Mouse (Mus musculus): ENCODE data around the gene Zfp282. TPM values are rescaled to one million over a fixed set of nuclear protein-coding genes. Genes with fewer than 3 reads are reported as not detected.

Gene Zfp282
- polyA plus RNA-seq, 1 experiment from 2014 or later = 11.2 TPM

DNA sequence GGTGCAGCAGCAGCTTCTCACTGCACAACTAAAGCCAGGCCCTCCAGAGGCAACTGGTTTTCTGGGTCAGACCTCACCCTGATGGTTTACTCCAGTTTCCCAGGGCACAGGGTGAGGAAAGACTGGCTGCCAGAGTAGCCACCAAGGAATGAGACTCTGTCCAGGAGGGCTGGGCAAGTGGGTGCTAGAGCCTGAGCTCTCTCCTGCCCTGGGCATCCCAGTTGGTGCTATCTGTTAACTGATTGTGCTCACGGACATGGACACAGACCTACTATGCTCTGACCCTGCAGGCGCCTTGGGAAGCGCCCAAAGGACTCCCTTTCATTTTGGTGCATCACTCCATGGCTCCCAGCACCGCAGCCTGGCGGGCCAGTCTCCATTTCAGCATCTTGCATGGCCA lies 29.3 kb downstream of the Zfp282 start:
- Histone ChIP-seq H3K9me3 (peaks cover 9% of the 10 kb centered on the region; the same call in 1 of the 2 replicates), H3K27ac (no peak overlapping the region), H3K27me3 (ENCODE audit: insufficient read depth, poor library complexity, severe bottlenecking) (peaks cover 51% of the 10 kb centered on the region), H3K36me3 (peaks cover 58% of the 10 kb centered on the region), H3K4me1 (0 out of 2 replicates have a peak, but pooled peaks cover 6% of the 10 kb centered on the region), H3K4me3 (no peak overlapping the region)
- 93% methylated on average over 5 of the region's 5 CpGs for WGBS
- DNase-seq (ENCODE audit: low spot score) = no peak

DNA sequence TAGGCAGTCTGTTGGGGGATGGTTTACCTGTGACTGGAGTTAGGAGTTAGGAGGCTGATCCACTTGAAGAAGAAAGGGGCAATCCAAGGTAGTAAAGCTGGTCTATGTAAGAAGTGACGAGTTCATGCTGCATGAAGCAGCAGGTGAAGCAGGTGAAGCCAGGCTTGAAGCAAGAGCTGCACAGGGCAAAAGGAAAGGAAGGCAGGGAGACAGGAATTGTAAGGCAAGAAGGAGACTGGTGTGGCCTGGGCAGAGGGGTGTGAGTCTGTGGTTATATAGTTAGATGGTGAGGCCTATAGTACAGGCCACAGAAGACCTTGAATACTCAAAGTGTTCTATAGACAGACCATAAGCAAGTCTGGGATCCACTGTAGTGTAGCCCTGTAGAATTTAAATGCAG lies 32.0 kb downstream of the Zfp282 start:
- H3K4me3 ChIP-seq = no peak overlapping the region
- peaks cover 28% of the 10 kb centered on the region for H3K27me3 ChIP-seq (ENCODE audit: insufficient read depth, poor library complexity, severe bottlenecking)
- no peak for DNase-seq (ENCODE audit: low spot score)
- 83% methylated on average over 1 of the region's 1 CpGs for WGBS
- 0 out of 2 replicates have a peak, but pooled peaks cover 6% of the 10 kb centered on the region for H3K4me1 ChIP-seq
- H3K36me3 ChIP-seq = peaks cover 33% of the 10 kb centered on the region
- peaks cover 9% of the 10 kb centered on the region; the same call in 1 of the 2 replicates for H3K9me3 ChIP-seq
- no peak overlapping the region for H3K27ac ChIP-seq

DNA sequence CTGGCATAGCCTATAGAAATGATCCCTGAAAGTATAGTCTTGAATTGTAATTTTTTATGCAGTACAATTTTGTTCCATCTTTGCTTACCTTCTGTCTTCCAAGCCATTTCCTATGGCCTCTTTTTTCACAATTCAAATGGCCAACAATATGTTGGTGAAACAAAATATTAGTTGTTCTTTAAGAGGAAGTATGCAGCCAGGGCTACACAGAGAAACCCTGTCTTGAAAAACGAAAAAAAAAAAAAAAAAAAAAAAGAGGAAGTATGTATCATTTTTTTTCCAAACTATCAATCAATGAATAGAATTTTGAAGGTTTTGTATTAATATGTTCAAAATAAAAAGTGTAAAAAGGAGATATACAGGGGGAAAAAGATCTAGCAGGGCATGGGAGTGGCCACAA lies 34.6 kb downstream of the Zfp282 start:
- Histone ChIP-seq H3K27ac (no peak overlapping the region), H3K27me3 (ENCODE audit: insufficient read depth, poor library complexity, severe bottlenecking) (peaks cover 1% of the 10 kb centered on the region; the same call in 1 of the 2 replicates), H3K4me1 (no peaks in the 10 kb centered on the region), H3K36me3 (peaks cover 7% of the 10 kb centered on the region; the same call in 1 of the 2 replicates), H3K9me3 (no peaks in the 10 kb centered on the region), H3K4me3 (no peak overlapping the region)
- no peak for DNase-seq (ENCODE audit: low spot score)
- 39% methylated on average over 1 of the region's 1 CpGs for WGBS

DNA sequence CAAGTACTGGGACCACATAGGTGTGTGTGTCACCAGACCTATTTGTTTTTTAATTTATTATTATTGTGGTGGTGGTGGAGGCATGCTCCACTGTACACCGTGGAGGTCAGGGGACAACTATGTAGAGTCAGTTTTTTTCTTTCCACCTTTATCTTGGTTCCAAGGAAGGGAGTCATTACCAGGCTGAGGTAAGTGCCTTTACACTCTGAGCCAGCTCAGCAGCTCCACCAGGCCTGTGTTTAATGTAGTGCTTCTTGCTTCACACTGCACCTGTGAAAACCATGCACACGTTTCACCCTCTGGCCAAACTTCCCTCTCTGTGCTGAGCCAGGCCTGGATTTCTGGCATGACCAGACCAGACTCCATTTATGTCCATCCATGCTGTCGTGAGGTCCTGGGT lies 36.0 kb downstream of the Zfp282 start:
- DNase-seq (ENCODE audit: low spot score) = no peak
- Histone ChIP-seq H3K27ac (no peak overlapping the region), H3K4me3 (no peak overlapping the region), H3K36me3 (no peaks in the 10 kb centered on the region), H3K9me3 (no peaks in the 10 kb centered on the region), H3K27me3 (ENCODE audit: insufficient read depth, poor library complexity, severe bottlenecking) (no peaks in the 10 kb centered on the region), H3K4me1 (no peaks in the 10 kb centered on the region)
- WGBS = 48% methylated on average over 3 of the region's 3 CpGs

DNA sequence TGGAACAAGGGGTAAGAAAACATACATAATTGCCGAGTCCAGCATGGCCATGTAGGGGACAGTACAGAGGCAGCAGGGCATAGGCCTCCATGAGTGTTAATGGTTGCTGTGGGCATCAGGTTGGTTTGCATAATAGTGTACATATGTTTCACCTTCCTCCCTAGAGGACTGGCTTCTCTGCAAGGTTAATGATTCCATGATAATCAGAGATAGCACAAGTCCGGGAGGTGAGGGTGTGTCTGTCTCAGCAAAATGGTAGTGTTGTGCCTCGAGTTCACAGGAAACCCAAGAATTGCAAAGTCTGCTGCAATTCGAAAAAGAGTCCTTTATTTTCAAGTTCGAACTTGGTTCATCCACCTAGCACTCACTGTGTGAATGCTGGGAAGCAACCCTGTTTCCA lies 40.0 kb downstream of the Zfp282 start:
- no peak overlapping the region for H3K27ac ChIP-seq
- no peaks in the 10 kb centered on the region for H3K9me3 ChIP-seq
- H3K4me3 ChIP-seq = no peak overlapping the region
- H3K36me3 ChIP-seq = no peaks in the 10 kb centered on the region
- no peaks in the 10 kb centered on the region for H3K27me3 ChIP-seq (ENCODE audit: insufficient read depth, poor library complexity, severe bottlenecking)
- no peak for DNase-seq (ENCODE audit: low spot score)
- 69% methylated on average over 5 of the region's 5 CpGs for WGBS
- peaks cover 9% of the 10 kb centered on the region for H3K4me1 ChIP-seq

DNA sequence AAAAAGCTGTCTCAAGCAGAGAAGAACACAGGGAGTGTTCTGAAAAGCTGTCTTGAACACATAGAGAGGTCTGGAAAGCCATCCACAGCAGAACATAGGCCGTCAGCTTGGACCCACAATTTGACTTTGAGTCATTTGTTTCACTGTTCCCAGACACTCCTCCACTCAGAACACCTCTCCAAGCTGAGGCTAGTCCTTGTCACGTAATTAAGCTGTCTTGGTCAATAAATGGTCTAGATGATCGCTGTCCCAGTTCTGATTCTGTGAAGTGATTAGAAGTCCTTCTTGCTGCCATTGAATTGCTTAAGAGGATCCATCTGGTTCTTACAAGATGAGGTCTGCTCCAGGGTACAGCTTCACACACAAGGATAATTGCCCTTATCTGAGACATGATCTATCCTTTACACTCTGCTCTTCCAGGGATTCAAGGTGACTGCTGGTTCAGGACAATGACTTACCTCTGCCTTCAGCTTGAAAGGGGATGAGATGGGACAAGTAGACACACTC lies 41.8 kb downstream of the Zfp282 start:
- Histone ChIP-seq H3K27ac (no peak overlapping the region), H3K4me1 (peaks cover 9% of the 10 kb centered on the region), H3K4me3 (no peak overlapping the region), H3K36me3 (no peaks in the 10 kb centered on the region), H3K27me3 (ENCODE audit: insufficient read depth, poor library complexity, severe bottlenecking) (no peaks in the 10 kb centered on the region), H3K9me3 (no peaks in the 10 kb centered on the region)
- 78% methylated on average over 3 of the region's 3 CpGs for WGBS
- no peak for DNase-seq (ENCODE audit: low spot score)

DNA sequence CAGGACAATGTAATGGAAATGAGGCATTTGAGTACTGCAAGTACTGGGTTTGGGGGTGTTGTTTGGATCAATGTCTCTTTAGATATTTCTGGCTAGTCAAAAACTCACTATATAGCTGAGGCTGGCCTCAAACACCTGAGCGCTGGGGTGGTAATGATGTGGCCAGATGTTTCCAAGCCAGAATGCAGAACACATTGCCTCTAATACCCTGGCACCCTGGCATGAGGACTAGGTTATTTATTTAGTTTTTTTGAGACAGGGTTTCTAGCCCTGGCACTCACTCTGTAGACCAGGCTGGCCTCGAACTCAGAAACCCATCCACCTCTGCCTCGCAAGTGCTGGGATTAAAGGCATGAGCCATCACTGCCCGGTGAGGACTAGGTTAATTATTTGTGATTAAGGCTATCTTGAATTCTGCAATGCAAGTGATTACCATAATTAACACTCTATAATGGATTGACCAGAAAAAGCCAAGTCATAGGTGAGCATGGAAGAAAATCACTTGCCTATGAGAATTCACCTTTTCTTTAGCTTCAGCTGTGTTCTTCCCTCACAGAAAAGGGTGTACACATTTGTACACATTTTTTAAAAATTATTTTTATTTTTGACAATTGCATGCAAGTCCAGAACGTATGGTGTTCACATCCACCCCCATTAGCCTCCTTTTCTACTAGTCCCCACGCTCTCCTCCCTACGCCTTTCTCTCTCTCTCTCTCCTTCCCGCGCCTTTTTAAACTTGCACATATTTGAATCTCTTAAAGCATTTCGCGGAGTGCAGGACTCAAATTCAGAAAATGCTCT lies 42.8 kb downstream of the Zfp282 start:
- WGBS = 29% methylated on average over 11 of the region's 11 CpGs
- no peaks in the 10 kb centered on the region for H3K9me3 ChIP-seq
- H3K36me3 ChIP-seq = no peaks in the 10 kb centered on the region
- H3K27ac ChIP-seq = peak overlapping the region; percentile 95
- no peak for DNase-seq (ENCODE audit: low spot score)
- H3K4me1 ChIP-seq = peaks cover 9% of the 10 kb centered on the region
- peak overlapping the region; percentile 79 for H3K4me3 ChIP-seq
- H3K27me3 ChIP-seq (ENCODE audit: insufficient read depth, poor library complexity, severe bottlenecking) = no peaks in the 10 kb centered on the region

DNA sequence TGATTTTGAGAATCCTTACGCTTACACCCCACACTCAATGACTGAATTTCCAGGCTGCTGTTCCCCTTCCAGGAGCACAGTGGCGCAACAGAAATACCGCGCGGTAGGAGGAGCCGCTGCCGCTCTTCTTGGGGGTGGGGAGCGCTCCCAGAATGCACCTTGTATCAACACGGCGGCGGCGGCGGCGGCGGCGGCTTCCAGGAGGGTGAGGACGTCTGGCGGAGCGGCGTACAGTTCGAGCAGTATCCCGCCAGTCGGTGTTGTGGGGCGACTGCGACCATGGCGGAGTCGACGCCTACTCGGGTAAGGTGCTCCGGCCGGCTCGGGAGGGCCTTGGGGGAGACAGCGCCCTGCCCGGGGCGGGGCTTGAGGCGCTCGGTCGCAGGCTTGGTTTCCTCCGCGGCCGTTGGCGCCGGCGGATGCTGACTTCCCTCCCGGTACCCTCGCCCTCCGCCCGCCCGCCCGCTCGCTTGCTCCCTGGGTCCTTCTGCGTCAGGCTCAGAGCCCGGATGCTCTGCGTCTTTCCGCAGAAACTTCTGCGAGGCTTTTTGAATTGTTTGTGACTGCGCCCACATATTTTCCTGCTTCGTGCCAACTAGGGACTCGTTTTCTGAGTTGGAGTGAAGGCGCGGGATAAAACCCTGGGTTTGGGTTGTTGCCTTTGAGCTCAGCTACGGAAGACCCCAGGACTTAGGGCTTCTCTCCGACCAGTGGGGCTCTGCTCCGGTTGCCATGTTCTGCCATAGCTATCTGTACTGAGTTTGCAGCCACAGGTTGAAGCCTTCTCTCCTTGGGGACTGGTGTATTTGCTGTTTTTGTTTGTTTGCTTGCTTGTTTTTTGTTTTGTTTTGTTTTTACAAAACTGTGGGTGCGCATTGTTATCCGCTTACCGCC lies 43.7 kb downstream of the Zfp282 start, which contains the start of gene Zfp212:
Gene Zfp212, plus strand, starts transcription at position 30 of the 894 bp plus-strand sequence.
- H3K9me3 ChIP-seq = no peaks in the 10 kb centered on the region
- H3K27ac ChIP-seq = peak within 1 kb of the TSS; percentile 95
- peak; percentile 96 for DNase-seq (ENCODE audit: low spot score)
- peak within 1 kb of the TSS; percentile 79 for H3K4me3 ChIP-seq
- 1% methylated on average over 67 of the region's 67 CpGs for WGBS
- no peaks in the 10 kb centered on the region for H3K36me3 ChIP-seq
- H3K4me1 ChIP-seq = peaks cover 9% of the 10 kb centered on the region
- no peaks in the 10 kb centered on the region for H3K27me3 ChIP-seq (ENCODE audit: insufficient read depth, poor library complexity, severe bottlenecking)

DNA sequence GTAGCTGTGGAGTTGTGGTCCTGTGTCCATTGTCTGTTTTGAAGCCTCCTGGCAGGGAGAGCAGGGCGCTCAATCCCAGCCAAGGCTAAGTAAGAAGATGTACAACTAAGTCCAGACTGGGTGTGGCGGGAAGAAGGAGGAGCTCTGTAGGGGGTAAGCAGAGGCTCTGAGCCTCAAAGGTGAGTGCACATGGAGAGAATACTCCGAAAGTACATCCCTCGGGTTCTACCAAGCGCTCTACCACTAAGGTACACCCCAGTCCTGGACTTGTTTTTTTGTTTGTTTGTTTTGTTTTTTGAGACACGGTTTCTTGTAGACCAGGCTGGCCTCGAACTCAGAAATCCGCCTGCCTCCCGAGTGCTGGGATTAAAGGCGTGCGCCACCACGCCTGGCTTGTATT lies 65.5 kb downstream of the Zfp282 start:
- no peaks in the 10 kb centered on the region for H3K27me3 ChIP-seq (ENCODE audit: insufficient read depth, poor library complexity, severe bottlenecking)
- H3K4me3 ChIP-seq = peak overlapping the region; percentile 68
- peaks cover 16% of the 10 kb centered on the region for H3K36me3 ChIP-seq
- H3K27ac ChIP-seq = peak overlapping the region; percentile 89; the same call in 1 of the 2 replicates
- no peak for DNase-seq (ENCODE audit: low spot score)
- H3K9me3 ChIP-seq = no peaks in the 10 kb centered on the region
- peaks cover 9% of the 10 kb centered on the region for H3K4me1 ChIP-seq
- WGBS = 46% methylated on average over 12 of the region's 12 CpGs

DNA sequence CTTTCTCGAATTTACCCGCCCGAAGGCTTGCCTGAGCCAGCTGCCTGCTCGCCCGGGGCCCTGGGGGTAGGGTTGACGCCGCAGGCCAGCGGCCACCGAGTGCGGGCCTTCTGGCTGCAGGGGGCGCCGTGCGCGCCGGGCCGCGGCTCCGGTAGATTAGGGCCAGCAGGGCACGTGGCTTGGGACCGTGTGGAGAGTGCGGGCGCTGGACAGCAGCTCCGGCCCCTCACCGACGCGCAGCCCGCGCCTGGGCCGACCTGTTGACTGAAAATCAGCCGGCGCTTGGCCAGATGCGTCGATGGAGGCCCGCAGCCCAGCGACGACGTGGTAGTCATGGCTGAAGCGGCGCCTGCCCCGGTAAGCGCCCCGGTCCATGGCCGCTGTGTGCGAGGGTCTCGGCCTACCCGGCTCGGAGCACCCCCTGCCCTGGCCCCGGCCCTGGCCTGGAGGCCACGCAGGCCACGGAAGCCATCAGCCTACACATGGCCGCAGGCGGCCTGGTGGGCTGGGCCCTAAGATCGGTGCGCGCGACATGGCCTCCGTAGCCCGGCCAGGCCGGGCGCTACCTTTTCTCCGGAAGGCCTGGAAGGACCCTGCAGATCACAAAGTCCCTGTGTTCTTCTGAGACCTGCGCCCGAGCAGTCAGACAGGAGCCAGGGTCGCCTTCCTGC lies 66.2 kb downstream of the Zfp282 start:
- no peaks in the 10 kb centered on the region for H3K27me3 ChIP-seq (ENCODE audit: insufficient read depth, poor library complexity, severe bottlenecking)
- H3K4me3 ChIP-seq = peak overlapping the region; percentile 68
- peaks cover 9% of the 10 kb centered on the region for H3K4me1 ChIP-seq
- H3K27ac ChIP-seq = peak overlapping the region; percentile 89
- H3K9me3 ChIP-seq = no peaks in the 10 kb centered on the region
- peak; percentile 90 for DNase-seq (ENCODE audit: low spot score)
- WGBS = 10% methylated on average over 64 of the region's 64 CpGs
- H3K36me3 ChIP-seq = peaks cover 16% of the 10 kb centered on the region

DNA sequence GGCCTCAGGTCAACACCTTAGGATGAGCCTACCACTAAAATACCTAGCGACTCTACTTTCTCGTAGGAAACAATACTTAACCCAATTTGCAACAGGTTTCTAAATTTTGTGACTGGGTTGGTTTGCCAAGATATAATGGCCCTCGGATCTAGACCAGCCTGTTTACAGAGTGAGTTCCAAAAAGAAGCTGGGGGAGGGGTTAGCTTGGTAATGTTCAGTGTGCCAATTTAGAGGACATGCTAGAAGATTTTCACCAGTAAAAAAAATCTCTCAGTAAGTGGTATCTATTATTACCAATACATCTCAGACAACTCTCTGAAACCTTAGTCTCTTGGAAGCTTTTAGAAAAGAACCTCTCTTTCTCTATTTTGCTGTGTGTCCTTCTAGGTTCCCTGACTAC lies 66.7 kb downstream of the Zfp282 start:
- Histone ChIP-seq H3K27ac (peak overlapping the region; percentile 89; the same call in 1 of the 2 replicates), H3K4me3 (peak overlapping the region; percentile 68), H3K36me3 (peaks cover 16% of the 10 kb centered on the region), H3K27me3 (ENCODE audit: insufficient read depth, poor library complexity, severe bottlenecking) (no peaks in the 10 kb centered on the region), H3K4me1 (peaks cover 9% of the 10 kb centered on the region), H3K9me3 (no peaks in the 10 kb centered on the region)
- 85% methylated on average over 3 of the region's 3 CpGs for WGBS
- no peak for DNase-seq (ENCODE audit: low spot score)

DNA sequence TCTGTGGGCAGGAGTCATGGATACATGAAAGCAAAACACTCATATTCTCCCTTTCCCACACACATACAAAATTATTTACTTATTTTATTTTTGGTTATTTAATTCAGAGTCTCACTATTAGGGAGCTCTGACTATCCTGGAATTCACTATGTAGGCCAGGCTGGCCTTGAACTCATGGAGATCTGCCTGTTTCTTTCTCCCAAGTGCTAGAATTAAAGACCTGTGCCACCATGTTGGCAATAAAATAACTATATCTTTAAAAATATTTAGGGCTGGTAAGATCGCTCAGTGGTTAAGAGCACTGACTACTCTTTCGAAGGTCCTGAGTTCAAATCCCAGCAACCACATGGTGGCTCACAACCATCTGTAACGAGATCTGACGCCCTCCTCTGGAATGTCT lies 70.4 kb downstream of the Zfp282 start:
- Histone ChIP-seq H3K27me3 (ENCODE audit: insufficient read depth, poor library complexity, severe bottlenecking) (peaks cover 27% of the 10 kb centered on the region), H3K4me1 (peaks cover 9% of the 10 kb centered on the region), H3K36me3 (peaks cover 16% of the 10 kb centered on the region), H3K27ac (no peak overlapping the region), H3K9me3 (no peaks in the 10 kb centered on the region), H3K4me3 (no peak overlapping the region)
- WGBS = 95% methylated on average over 4 of the region's 4 CpGs
- no peak for DNase-seq (ENCODE audit: low spot score)

Measured in heart, embryonic 10.5 days (tissue).